Mouse (Mus musculus) CH12.LX (cell line): ENCODE measurements around the gene Gm2004. TPM values are rescaled to one million over a fixed set of nuclear protein-coding genes. Genes with fewer than 3 reads are reported as not detected.
"Not testable (repeated sequence)": the region's sequence is repeated elsewhere in the genome, so short reads cannot be mapped to it uniquely, and the experiment has no call there.

Source experiments
- DNase-seq: peaks from one replicate; pipeline ENCODE4 v3.0.0-alpha.2; 2013; ENCODE audit errors: extremely low read depth
- H3K27ac ChIP-seq: 2 replicates; pipeline ENCODE4 v1.5.1; 2012; ENCODE audit warnings: low read depth, mild to moderate bottlenecking, control low read depth, moderate library complexity; ENCODE audit not compliant: insufficient read depth
- H3K27me3 ChIP-seq: replicated peaks from 2 replicates; pipeline ENCODE3; 2012; ENCODE audit warnings: inconsistent platforms
- H3K36me3 ChIP-seq, 2 experiments: replicated peaks in 1 of 2; 2 replicates each; pipeline versions ENCODE3 to v1.6.1; 2012; ENCODE audit warnings: inconsistent platforms in 1 of 2, low read length in 1 of 2, mild to moderate bottlenecking in 1 of 2, mixed read lengths in 1 of 2, moderate library complexity in 1 of 2; ENCODE audit not compliant: control insufficient read depth in 1 of 2, insufficient read depth in 1 of 2
- H3K4me1 ChIP-seq, 2 experiments: 2 replicates each; pipeline ENCODE4 v1.6.1; 2012; ENCODE audit warnings: inconsistent platforms in 1 of 2, moderate library complexity in 1 of 2; ENCODE audit not compliant: insufficient read depth in 2 of 2, control insufficient read depth in 1 of 2
- H3K4me2 ChIP-seq: 2 replicates; pipeline ENCODE4 v1.6.1; 2012; ENCODE audit warnings: low read depth, mild to moderate bottlenecking, control low read depth; ENCODE audit not compliant: poor library complexity, insufficient read depth, severe bottlenecking
- H3K4me3 ChIP-seq, 3 experiments: fragments of 150-350 bp in 1 of 3; sonication (generic) in 1 of 3; replicated peaks in 1 of 3; 2 replicates each; pipeline versions ENCODE3 to v1.5.1; 2011 to 2012; ENCODE audit warnings: low read depth in 2 of 3, low read length in 2 of 3, mild to moderate bottlenecking in 2 of 3, moderate library complexity in 2 of 3, control low read depth in 1 of 3, improper control_type of control experiment in 1 of 3, inconsistent platforms in 1 of 3, mixed read lengths in 1 of 3; ENCODE audit not compliant: poor library complexity in 1 of 3
- H3K79me2 ChIP-seq: replicated peaks from 2 replicates; pipeline ENCODE4 v1.6.1; 2012; ENCODE audit warnings: mild to moderate bottlenecking, moderate library complexity; ENCODE audit not compliant: control insufficient read depth, poor library complexity, insufficient read depth, severe bottlenecking; ENCODE audit errors: extremely low read depth
- H3K9ac ChIP-seq: 2 replicates; pipeline ENCODE4 v1.6.1; 2012; ENCODE audit warnings: low read depth, mild to moderate bottlenecking, control low read depth, moderate library complexity; ENCODE audit not compliant: insufficient read depth
- H3K9me3 ChIP-seq: replicated peaks from 2 replicates; pipeline ENCODE3; 2012; ENCODE audit warnings: low read length, inconsistent platforms, mixed read lengths
- dilution Hi-C: fragments of 300-500 bp; cut with MboI; formaldehyde crosslinking; loops from 2 replicates; pipeline ENCODE4 v1.14.3; 2020; ENCODE audit warnings: low sequenced_read_pairs; ENCODE audit not compliant: extremely low pct_unique_long_range_greater_than_20kb, extremely low pct_ligation_motif_present
- in situ Hi-C: fragments of 300-500 bp; cut with MboI; formaldehyde crosslinking; loops from 3 replicates; pipeline ENCODE4 v1.14.3; 2019; ENCODE audit warnings: low sequenced_read_pairs, low pct_ligation_motif_present, low pct_unique_long_range_greater_than_20kb, mixed read lengths
- polyA plus RNA-seq: library from polyadenylated mRNA; unstranded; fragments of >175 nt; gene quantifications from 2 replicates; pipeline ENCODE4 v1.2.1, GENCODE M21; 2012; ENCODE audit warnings: low read depth; ENCODE audit not compliant: insufficient read length
- total RNA-seq, 2 experiments: library from RNA; depleted of rRNA; stranded (reverse); fragments of 300-350 nt in 1 of 2; fragments of >200 nt in 1 of 2; gene quantifications; 2 replicates each; pipeline ENCODE4 v1.2.3; 2012 to 2014

Gm2004 gene
- total RNA-seq (2012; rRNA removed), result not detected in 2 replicates
- total RNA-seq (2014; rRNA removed), result 23.7 TPM in 1 of 2 replicates, not detected in the other
- 2.6 and 5.0 TPM in 2 replicates for polyA plus RNA-seq

DNA sequence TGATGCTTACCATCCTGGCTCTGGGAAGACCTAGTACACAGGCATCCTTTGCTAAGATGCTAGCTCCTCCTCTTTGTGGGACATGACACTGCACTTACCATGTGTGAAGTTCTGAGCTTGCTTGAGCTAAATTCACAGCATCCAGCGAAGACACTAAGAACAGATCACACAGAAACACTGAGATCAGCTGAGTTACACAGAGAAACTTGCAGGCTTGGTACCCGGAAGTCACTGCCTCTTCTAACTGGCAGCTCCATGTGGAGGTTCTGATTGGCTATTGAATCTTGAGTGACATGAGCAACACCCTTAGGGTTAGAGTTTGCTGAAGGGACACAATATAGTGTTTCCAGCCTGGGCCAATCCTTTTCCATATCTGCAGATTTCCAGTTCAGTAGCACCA is at the start of gene Gm2004:
Gm2004 (minus strand) TSS at position 101 of the 400 bp plus-strand sequence.
- DNase-seq, H3K27ac ChIP-seq, H3K79me2 ChIP-seq, dilution Hi-C loops, H3K36me3 ChIP-seq, H3K4me1 ChIP-seq, H3K27me3 ChIP-seq, H3K9me3 ChIP-seq, H3K9ac ChIP-seq, H3K4me3 ChIP-seq, H3K4me2 ChIP-seq, in situ Hi-C loops: not testable (repeated sequence)

Other genes starting within 250 kb of the Gm2004 start
- gene Zfp966, start 218.7 kb downstream of the Gm2004 start, total RNA-seq (2012; rRNA removed), result 3.5 and 4.1 TPM in 2 replicates
- 8.2 and 8.7 TPM in 2 replicates for gene Zfp966, start 218.7 kb downstream of the Gm2004 start, total RNA-seq (2014; rRNA removed)
- gene Zfp966, start 218.7 kb downstream of the Gm2004 start, polyA plus RNA-seq, result 5.6 and 6.3 TPM in 2 replicates
- 10.0 and 10.7 TPM in 2 replicates for gene Gm2026, start 184.5 kb downstream of the Gm2004 start, total RNA-seq (2012; rRNA removed)
- gene Gm2026, start 184.5 kb downstream of the Gm2004 start, total RNA-seq (2014; rRNA removed), result 18.5 and 30.4 TPM in 2 replicates
- gene Gm2026, start 184.5 kb downstream of the Gm2004 start, polyA plus RNA-seq, result 10.2 and 14.0 TPM in 2 replicates
- gene 2210418O10Rik, start 76.7 kb upstream of the Gm2004 start, total RNA-seq (2012; rRNA removed), result 2.7 and 12.3 TPM in 2 replicates
- gene 2210418O10Rik, start 76.7 kb upstream of the Gm2004 start, total RNA-seq (2014; rRNA removed), result 7.0 and 36.7 TPM in 2 replicates
- 0.16 and 8.2 TPM in 2 replicates for gene 2210418O10Rik, start 76.7 kb upstream of the Gm2004 start, polyA plus RNA-seq
- not detected in 2 replicates for gene Gm11009, start 169.7 kb upstream of the Gm2004 start, total RNA-seq (2012; rRNA removed)
- gene Gm11009, start 169.7 kb upstream of the Gm2004 start, total RNA-seq (2014; rRNA removed), result not detected in 2 replicates
- not detected in 2 replicates for gene Gm11009, start 169.7 kb upstream of the Gm2004 start, polyA plus RNA-seq